Mouse (Mus musculus): ENCODE measurements around the gene H1fnt.

DNA sequence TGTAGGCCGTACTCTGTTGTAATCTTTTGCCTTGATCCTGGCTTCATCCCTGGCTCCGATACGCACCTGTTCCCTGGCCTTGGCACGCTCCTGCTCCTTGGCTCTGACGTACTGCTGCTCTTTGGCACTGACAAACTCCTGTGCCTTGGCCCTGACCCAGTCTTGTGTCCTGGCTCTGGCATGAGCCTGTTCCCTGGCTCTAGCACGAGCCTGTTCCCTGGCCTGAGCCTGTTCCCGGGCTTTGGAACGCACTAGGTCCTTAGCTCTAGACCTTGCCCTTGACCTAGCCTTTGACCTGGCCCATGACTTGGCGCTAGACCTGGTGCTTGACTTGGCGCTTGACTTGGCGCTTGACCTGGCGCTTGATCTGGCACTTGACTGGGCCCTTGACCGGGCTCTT, 822 bp downstream of the H1fnt start:
- TF ChIP-seq CTCF (IDR thresholded peaks at IDR 0.05; ENCODE audit: borderline replicate concordance, extremely low read depth, insufficient read depth, insufficient read length) (no peak), POLR2A (IDR thresholded peaks at IDR 0.05; ENCODE audit: borderline replicate concordance, extremely low read depth, insufficient read depth, insufficient read length, poor library complexity, severe bottlenecking) (no peak)
